ENCODE assay signal across 8 mouse cellular contexts in the genomic region with DNA sequence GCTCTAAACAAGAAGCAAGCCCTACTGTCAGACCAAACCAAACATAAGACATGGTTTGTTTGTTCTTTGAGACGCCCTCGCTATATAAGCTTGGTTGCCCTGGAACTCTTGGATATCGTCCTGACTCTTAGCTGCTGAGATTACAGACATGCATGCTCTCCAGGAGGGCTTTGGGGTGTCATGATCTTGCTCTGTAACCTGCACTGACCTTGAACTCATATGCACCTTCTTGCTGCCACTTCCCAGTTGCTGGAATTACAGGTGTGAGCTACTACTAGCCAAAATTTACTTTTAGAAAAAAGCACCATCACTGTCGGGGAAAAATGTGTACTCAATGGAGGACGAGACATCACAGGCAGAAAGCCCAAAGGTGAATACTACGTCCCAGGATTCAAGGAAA. TPM values are rescaled to one million over a fixed set of nuclear protein-coding genes. Genes with fewer than 3 reads are reported as not detected.
A peak's percentile ranks its signal among the peaks of the same experiment; 100 is the strongest.
DNase-seq lines count a peak whose midpoint lies in the region; ATAC-seq and TF ChIP-seq lines count a peak whose summit lies in the region.

No protein-coding gene starts in this region.

- H3K27me3 ChIP-seq in lung, embryonic 14.5 days (ENCODE audit: insufficient read depth, low read length) = no peaks in the 10 kb centered on the region
- H3K27me3 ChIP-seq in embryonic facial prominence, embryonic 15.5 days = no peaks in the 10 kb centered on the region
- H3K27me3 ChIP-seq in limb, embryonic 10.5 days (ENCODE audit: low read depth, poor library complexity, severe bottlenecking) = no peaks in the 10 kb centered on the region
- no peaks in the 10 kb centered on the region for H3K27me3 ChIP-seq in neural tube, embryonic 15.5 days (replicated peaks)

- H3K4me3 ChIP-seq in lung, embryonic 14.5 days (ENCODE audit: low read depth, low read length) = peak overlapping the region; percentile 69
- peak overlapping the region; percentile 81 for H3K4me3 ChIP-seq in embryonic facial prominence, embryonic 15.5 days (replicated peaks)
- H3K4me3 ChIP-seq in limb, embryonic 10.5 days = peak overlapping the region; percentile 82
- H3K4me3 ChIP-seq in neural tube, embryonic 15.5 days (replicated peaks) = peak overlapping the region; percentile 75

- H3K36me3 ChIP-seq in lung, embryonic 14.5 days (ENCODE audit: insufficient read depth) = peaks cover 6% of the 10 kb centered on the region
- H3K36me3 ChIP-seq in embryonic facial prominence, embryonic 15.5 days = peaks cover 10% of the 10 kb centered on the region
- H3K36me3 ChIP-seq in limb, embryonic 10.5 days = peaks cover 11% of the 10 kb centered on the region
- peaks cover 8% of the 10 kb centered on the region for H3K36me3 ChIP-seq in neural tube, embryonic 15.5 days

- 0 out of 2 replicates have a peak overlapping the region, but pooled peaks have one; percentile 70 for H3K9ac ChIP-seq in lung, embryonic 14.5 days
- peak overlapping the region; percentile 58 for H3K9ac ChIP-seq in embryonic facial prominence, embryonic 15.5 days
- H3K9ac ChIP-seq in neural tube, embryonic 15.5 days (replicated peaks) = peak overlapping the region; percentile 75

- no peak for ATAC-seq in lung, embryonic 14.5 days (ENCODE audit: insufficient read depth)
- ATAC-seq in embryonic facial prominence, embryonic 15.5 days (ENCODE audit: insufficient number of reproducible peaks, low FRiP score, low TSS enrichment, low read depth) = no peak
- no peak for ATAC-seq in neural tube, embryonic 15.5 days (ENCODE audit: low FRiP score)

- 69% methylated on average over 6 of the region's 6 CpGs for WGBS in lung, embryonic 14.5 days
- WGBS in embryonic facial prominence, embryonic 15.5 days = 77% methylated on average over 6 of the region's 6 CpGs
- 87% methylated on average over 6 of the region's 6 CpGs for WGBS in limb, embryonic 10.5 days
- 74% methylated on average over 6 of the region's 6 CpGs for WGBS in neural tube, embryonic 15.5 days

- peaks cover 8% of the 10 kb centered on the region for H3K4me1 ChIP-seq in lung, embryonic 14.5 days (ENCODE audit: insufficient read depth)
- peaks cover 16% of the 10 kb centered on the region for H3K4me1 ChIP-seq in embryonic facial prominence, embryonic 15.5 days
- H3K4me1 ChIP-seq in limb, embryonic 10.5 days = peaks cover 33% of the 10 kb centered on the region
- H3K4me1 ChIP-seq in neural tube, embryonic 15.5 days = peaks cover 26% of the 10 kb centered on the region

- peak overlapping the region; percentile 93 for H3K4me2 ChIP-seq in lung, embryonic 14.5 days
- H3K4me2 ChIP-seq in embryonic facial prominence, embryonic 15.5 days (replicated peaks) = peak overlapping the region; percentile 89
- peak overlapping the region; percentile 93 for H3K4me2 ChIP-seq in neural tube, embryonic 15.5 days

- no peak for DNase-seq in lung, embryonic 14.5 days
- no peak for DNase-seq in lung, postnatal 25 days (ENCODE audit: low spot score)
- no peak for DNase-seq in limb, embryonic 10.5 days (ENCODE audit: low spot score)
- DNase-seq in layer of hippocampus, postnatal 25 days (ENCODE audit: extremely low spot score in 1 of 2, low spot score in 1 of 2) = no peak
- no peak for DNase-seq in cerebellum, adult 9-10 months
- DNase-seq in right cerebral cortex, postnatal 25 days = no peak

- H3K9me3 ChIP-seq in lung, embryonic 14.5 days (ENCODE audit: low read depth, low read length) = no peaks in the 10 kb centered on the region
- H3K9me3 ChIP-seq in embryonic facial prominence, embryonic 15.5 days (replicated peaks) = no peaks in the 10 kb centered on the region
- H3K9me3 ChIP-seq in limb, embryonic 10.5 days (replicated peaks) = no peaks in the 10 kb centered on the region
- H3K9me3 ChIP-seq in neural tube, embryonic 15.5 days (replicated peaks) = no peaks in the 10 kb centered on the region

- H3K27ac ChIP-seq in lung, embryonic 14.5 days (ENCODE audit: low read depth) = peak overlapping the region; percentile 96
- H3K27ac ChIP-seq in embryonic facial prominence, embryonic 15.5 days (replicated peaks) = peak overlapping the region; percentile 98
- H3K27ac ChIP-seq in limb, embryonic 10.5 days = peak overlapping the region; percentile 88; the same call in 1 of the 2 replicates
- peak overlapping the region; percentile 98 for H3K27ac ChIP-seq in neural tube, embryonic 15.5 days (replicated peaks)

- TF ChIP-seq CTCF in lung, embryonic 14.5 days (IDR thresholded peaks at IDR 0.05; ENCODE audit: low read depth) = no peak

RNA-seq across cellular contexts. Expression of a gene that starts 0.8 kb away (rescaled TPM):
- polyA plus RNA-seq in lung, embryonic 14.5 days (2014; fragmentation: Nextera tagmentation; extraction: Ambion mirVana) = 12.8 and 14.5 TPM in 2 replicates
- 19.4 and 20.4 TPM in 2 replicates for polyA plus RNA-seq in embryonic facial prominence, embryonic 15.5 days (2015; fragmentation: Nextera tagmentation; extraction: Ambion mirVana)
- polyA plus RNA-seq in limb, embryonic 10.5 days (2016; fragmentation: Nextera tagmentation; extraction: Ambion mirVana) = 5.6 and 9.1 TPM in 2 replicates
- 34.6 and 40.8 TPM in 2 replicates for polyA plus RNA-seq in neural tube, embryonic 15.5 days (2015; fragmentation: Nextera tagmentation; extraction: Ambion mirVana)
- 10 to 100 TPM; 52.9 to 53.5 TPM for total RNA-seq in layer of hippocampus, postnatal 25 days (2021)

RNA-seq across cellular contexts. Expression of a gene that starts 7.3 kb away (rescaled TPM):
- polyA plus RNA-seq in lung, embryonic 14.5 days (2014; fragmentation: Nextera tagmentation; extraction: Ambion mirVana) = 15.8 and 17.0 TPM in 2 replicates
- polyA plus RNA-seq in embryonic facial prominence, embryonic 15.5 days (2015; fragmentation: Nextera tagmentation; extraction: Ambion mirVana) = 11.0 and 12.1 TPM in 2 replicates
- polyA plus RNA-seq in limb, embryonic 10.5 days (2016; fragmentation: Nextera tagmentation; extraction: Ambion mirVana) = 15.9 and 16.5 TPM in 2 replicates
- 11.2 and 13.1 TPM in 2 replicates for polyA plus RNA-seq in neural tube, embryonic 15.5 days (2015; fragmentation: Nextera tagmentation; extraction: Ambion mirVana)
- total RNA-seq in layer of hippocampus, postnatal 25 days (2021) = 10 to 100 TPM; 54.7 to 69.5 TPM

RNA-seq across cellular contexts. Expression of a gene that starts 31.4 kb away (rescaled TPM):
- polyA plus RNA-seq in lung, embryonic 14.5 days (2014; fragmentation: Nextera tagmentation; extraction: Ambion mirVana) = 0.18 TPM in 1 of 2 replicates, not detected in the other
- polyA plus RNA-seq in embryonic facial prominence, embryonic 15.5 days (2015; fragmentation: Nextera tagmentation; extraction: Ambion mirVana) = 0.13 TPM in 1 of 2 replicates, not detected in the other
- 0.21 TPM in 1 of 2 replicates, not detected in the other for polyA plus RNA-seq in limb, embryonic 10.5 days (2016; fragmentation: Nextera tagmentation; extraction: Ambion mirVana)
- polyA plus RNA-seq in neural tube, embryonic 15.5 days (2015; fragmentation: Nextera tagmentation; extraction: Ambion mirVana) = 0.68 and 4.4 TPM in 2 replicates
- total RNA-seq in layer of hippocampus, postnatal 25 days (2021) = not detected

RNA-seq across cellular contexts. Expression of a gene that starts 32.1 kb away (rescaled TPM):
- 205 and 211 TPM in 2 replicates for polyA plus RNA-seq in lung, embryonic 14.5 days (2014; fragmentation: Nextera tagmentation; extraction: Ambion mirVana)
- 164 and 180 TPM in 2 replicates for polyA plus RNA-seq in embryonic facial prominence, embryonic 15.5 days (2015; fragmentation: Nextera tagmentation; extraction: Ambion mirVana)
- 248 and 251 TPM in 2 replicates for polyA plus RNA-seq in limb, embryonic 10.5 days (2016; fragmentation: Nextera tagmentation; extraction: Ambion mirVana)
- 268 and 273 TPM in 2 replicates for polyA plus RNA-seq in neural tube, embryonic 15.5 days (2015; fragmentation: Nextera tagmentation; extraction: Ambion mirVana)
- 100 to 1,000 TPM; 232 to 242 TPM for total RNA-seq in layer of hippocampus, postnatal 25 days (2021)

RNA-seq across cellular contexts. Expression of a gene that starts 41.7 kb away (rescaled TPM):
- 77.1 and 83.1 TPM in 2 replicates for polyA plus RNA-seq in lung, embryonic 14.5 days (2014; fragmentation: Nextera tagmentation; extraction: Ambion mirVana)
- polyA plus RNA-seq in embryonic facial prominence, embryonic 15.5 days (2015; fragmentation: Nextera tagmentation; extraction: Ambion mirVana) = 66.2 and 75.7 TPM in 2 replicates
- 98.7 and 133 TPM in 2 replicates for polyA plus RNA-seq in limb, embryonic 10.5 days (2016; fragmentation: Nextera tagmentation; extraction: Ambion mirVana)
- polyA plus RNA-seq in neural tube, embryonic 15.5 days (2015; fragmentation: Nextera tagmentation; extraction: Ambion mirVana) = 128 and 133 TPM in 2 replicates
- total RNA-seq in layer of hippocampus, postnatal 25 days (2021) = 100 to 1,000 TPM in 1 of 2 experiments, 10 to 100 TPM in 1; 96.7 to 101 TPM
